Mouse (Mus musculus): ENCODE data around the gene Rhov. TPM values are rescaled to one million over a fixed set of nuclear protein-coding genes. Genes with fewer than 3 reads are reported as not detected.

The Rhov gene
- under 1 TPM in 1 of 2 experiments, not detected in 1; 0.56 TPM for polyA plus RNA-seq (2017; shearing (Covaris generic))

GRCm38 (mm10) chr2:119270643-119271331, at the start of gene Rhov:
TSS of gene Rhov (minus strand) at chr2:119271272.

GRCm38 (mm10) chr2:119288270-119288882, 17.3 kb upstream of the Rhov start, which contains the start of gene Vps18:
TSS of gene Vps18 (plus strand) at chr2:119288740.

GRCm38 (mm10) chr2:119237210-119237870, 33.7 kb downstream of the Rhov start, which contains the start of gene Spint1:
TSS of gene Spint1 (plus strand) at chr2:119237362.

GRCm38 (mm10) chr2:119229775-119230704, 41.0 kb downstream of the Rhov start, which contains the start of gene Ppp1r14d:
TSS of gene Ppp1r14d (minus strand) at chr2:119229906.

Other genes starting within 250 kb of the Rhov start
- gene Ccdc32, start 241.9 kb downstream of the Rhov start, polyA plus RNA-seq (2017; shearing (Covaris generic)): 10 to 100 TPM; 23.9 to 25.4 TPM
- 1 to 10 TPM; 1.8 to 2.1 TPM for gene Rpusd2, start 236.5 kb downstream of the Rhov start, polyA plus RNA-seq (2017; shearing (Covaris generic))
- gene Knl1, start 224.2 kb downstream of the Rhov start, polyA plus RNA-seq (2017; shearing (Covaris generic)): 1 to 10 TPM; 8.8 to 9.2 TPM
- 10 to 100 TPM; 15.3 to 16.5 TPM for gene Rad51, start 158.5 kb downstream of the Rhov start, polyA plus RNA-seq (2017; shearing (Covaris generic))
- gene Rmdn3, start 114.2 kb downstream of the Rhov start, polyA plus RNA-seq (2017; shearing (Covaris generic)): 10 to 100 TPM; 15.4 to 21.4 TPM
- gene Gchfr, start 103.5 kb downstream of the Rhov start, polyA plus RNA-seq (2017; shearing (Covaris generic)): not detected
- under 1 TPM; 0.13 to 0.27 TPM for gene Gm14137, start 96.8 kb downstream of the Rhov start, polyA plus RNA-seq (2017; shearing (Covaris generic))
- gene Zfyve19, start 62.7 kb downstream of the Rhov start, polyA plus RNA-seq (2017; shearing (Covaris generic)): 10 to 100 TPM; 35.1 to 45.8 TPM
- 10 to 100 TPM; 19.2 to 32.5 TPM for gene Dnajc17, start 62.5 kb downstream of the Rhov start, polyA plus RNA-seq (2017; shearing (Covaris generic))
- gene Ppp1r14d, start 41.4 kb downstream of the Rhov start, polyA plus RNA-seq (2017; shearing (Covaris generic)): not detected
- under 1 TPM; 0.36 to 0.97 TPM for gene Spint1, start 33.9 kb downstream of the Rhov start, polyA plus RNA-seq (2017; shearing (Covaris generic))
- gene Vps18, start 17.5 kb upstream of the Rhov start, polyA plus RNA-seq (2017; shearing (Covaris generic)): 10 to 100 TPM in 1 of 2 experiments, 1 to 10 TPM in 1; 9.7 to 12.7 TPM
- not detected for gene Dll4, start 54.5 kb upstream of the Rhov start, polyA plus RNA-seq (2017; shearing (Covaris generic))
- gene Chac1, start 80.0 kb upstream of the Rhov start, polyA plus RNA-seq (2017; shearing (Covaris generic)): under 1 TPM in 1 of 2 experiments, not detected in 1; 0.58 TPM
- 1 to 10 TPM; 4.4 to 5.4 TPM for gene Ino80, start 206.4 kb upstream of the Rhov start, polyA plus RNA-seq (2017; shearing (Covaris generic))

All from activated CD4-positive, CD25-positive, alpha-beta regulatory T cell (primary cell).